Mouse (Mus musculus) midbrain, embryonic 11.5 days (tissue): ENCODE data around the gene Mief1. TPM values are rescaled to one million over a fixed set of nuclear protein-coding genes. Genes with fewer than 3 reads are reported as not detected.

Experiments used
- ATAC-seq: fragments of 200-750 bp; cut with Nextera tagmentation; 2 replicates; pipeline ENCODE4 v1.8.0; 2017; ENCODE audit warnings: moderate TSS enrichment, moderate library complexity; ENCODE audit not compliant: low FRiP score
- DNase-seq: peaks from one replicate; pipeline ENCODE4 v3.0.0; 2015; ENCODE audit warnings: low spot score; ENCODE audit errors: missing footprints
- H3K27ac ChIP-seq: fragments of 300-500 bp; sonication (generic); 2 replicates; pipeline ENCODE4 v1.5.1; 2014; ENCODE audit warnings: low read depth, low read length
- H3K27me3 ChIP-seq: fragments of 300-500 bp; sonication (generic); 2 replicates; pipeline ENCODE4 v1.6.1; 2014; ENCODE audit warnings: mild to moderate bottlenecking, low read length, moderate library complexity, mixed read lengths; ENCODE audit not compliant: control insufficient read depth, insufficient read depth
- H3K36me3 ChIP-seq: fragments of 300-500 bp; sonication (generic); 2 replicates; pipeline ENCODE4 v1.6.1; 2014; ENCODE audit warnings: mild to moderate bottlenecking, low read length, moderate library complexity, mixed read lengths; ENCODE audit not compliant: control insufficient read depth, insufficient read depth
- H3K4me1 ChIP-seq: fragments of 300-500 bp; sonication (generic); 2 replicates; pipeline ENCODE4 v1.6.1; 2014; ENCODE audit warnings: low read length; ENCODE audit not compliant: control insufficient read depth, insufficient read depth
- H3K4me2 ChIP-seq: fragments of 300-500 bp; sonication (generic); 2 replicates; pipeline ENCODE4 v1.6.1; 2014; ENCODE audit warnings: mild to moderate bottlenecking, moderate library complexity
- H3K4me3 ChIP-seq: fragments of 300-500 bp; sonication (generic); 2 replicates; pipeline ENCODE4 v1.5.1; 2014; ENCODE audit warnings: low read depth, low read length
- H3K9ac ChIP-seq: fragments of 300-500 bp; sonication (generic); 2 replicates; pipeline ENCODE4 v1.6.1; 2014; ENCODE audit warnings: low read length
- H3K9me3 ChIP-seq: fragments of 300-500 bp; sonication (generic); 2 replicates; pipeline ENCODE4 v1.6.1; 2016; ENCODE audit warnings: low read length; ENCODE audit not compliant: control insufficient read depth
- WGBS: fragments of 180-500 bp; shearing (Covaris S2); extraction: QIAGEN DNeasy Blood & Tissue Kit; methylation state at CpG from one replicate; pipeline ENCODE4 v1.1.7; 2014; 5-methylcytosine and 5-hydroxymethylcytosine counted together
- polyA plus RNA-seq: library from polyadenylated mRNA; unstranded; fragments of >200 nt; fragmentation: Nextera tagmentation; extraction: Ambion mirVana; gene quantifications from 2 replicates; pipeline ENCODE4 v1.2.1, GENCODE M21; 2014

The Mief1 gene
- polyA plus RNA-seq, 1 experiment from 2014 or later: 40.8 TPM

GRCm38 (mm10) chr15:80257602-80258239 lies 23.9 kb downstream of the Mief1 start:
- 0 out of 2 replicates have a peak overlapping the region, but pooled peaks have one; percentile 30 for H3K27ac ChIP-seq
- H3K4me1 ChIP-seq: peaks cover 18% of the 10 kb centered on the region
- no peak for ATAC-seq
- H3K27me3 ChIP-seq: no peaks in the 10 kb centered on the region
- H3K9ac ChIP-seq: 0 out of 2 replicates have a peak overlapping the region, but pooled peaks have one; percentile 34
- peak; percentile 86 for DNase-seq
- peak overlapping the region; percentile 100 for H3K4me3 ChIP-seq
- peak overlapping the region; percentile 93; the same call in 1 of the 2 replicates for H3K4me2 ChIP-seq
- no peaks in the 10 kb centered on the region for H3K9me3 ChIP-seq
- WGBS: 42% methylated on average over 4 of the region's 4 CpGs
- H3K36me3 ChIP-seq: peaks cover 13% of the 10 kb centered on the region

DNA sequence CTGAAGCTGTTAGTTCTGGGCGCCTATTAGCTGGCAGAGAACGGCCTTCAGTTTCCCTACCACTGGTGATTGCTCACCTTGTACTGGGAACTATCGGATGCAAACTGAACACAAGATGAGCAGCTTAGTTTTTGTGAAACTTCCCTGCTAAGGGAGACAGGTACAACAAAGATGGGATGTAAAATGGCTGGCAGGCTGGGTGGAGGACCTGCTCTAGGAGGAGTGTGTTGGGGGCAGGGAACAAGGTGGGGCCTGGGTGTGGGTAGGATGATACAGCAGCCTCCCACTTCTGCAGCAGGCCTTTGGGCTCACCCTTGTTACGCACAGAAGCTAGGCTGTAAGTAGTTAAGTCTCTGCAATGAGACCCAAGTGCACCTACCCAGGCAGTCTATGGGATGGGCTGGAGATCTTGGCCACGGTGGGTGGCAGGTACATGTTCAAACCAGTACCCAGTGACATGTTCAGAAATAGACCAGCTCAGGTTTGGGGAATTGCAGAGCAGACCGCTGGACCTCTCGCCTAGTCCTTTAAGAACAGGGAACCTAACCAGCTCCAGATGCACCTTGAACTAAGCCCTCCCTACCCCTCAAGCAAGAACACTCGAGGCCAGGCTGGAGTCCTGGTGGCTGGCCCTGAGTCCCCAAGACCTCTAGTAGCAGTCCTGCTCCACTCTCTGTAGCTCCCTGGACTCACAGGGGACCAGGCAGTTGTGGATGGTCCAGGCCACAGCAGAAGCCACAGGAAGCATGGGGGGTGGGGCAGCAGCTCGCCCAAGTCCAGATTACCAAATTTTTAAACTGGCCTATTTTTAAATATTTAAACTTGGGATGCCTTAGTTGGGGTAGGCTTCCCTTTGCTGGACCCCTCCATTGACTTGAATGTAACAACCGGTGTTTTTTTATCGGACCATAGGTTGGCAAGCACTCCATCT lies 24.7 kb downstream of the Mief1 start:
- no peaks in the 10 kb centered on the region for H3K27me3 ChIP-seq
- H3K27ac ChIP-seq: peak overlapping the region; percentile 30
- ATAC-seq (no peak), DNase-seq (peak; percentile 86)
- peaks cover 13% of the 10 kb centered on the region for H3K36me3 ChIP-seq
- H3K4me1 ChIP-seq: peaks cover 22% of the 10 kb centered on the region
- WGBS: 69% methylated on average over 11 of the region's 11 CpGs
- H3K4me3 ChIP-seq: no peak overlapping the region
- 0 out of 2 replicates have a peak overlapping the region, but pooled peaks have one; percentile 1 for H3K9ac ChIP-seq
- H3K4me2 ChIP-seq: no peak overlapping the region
- H3K9me3 ChIP-seq: no peaks in the 10 kb centered on the region

- peaks cover 13% of the 10 kb centered on the region for H3K36me3 ChIP-seq
- no peak for DNase-seq
Observed at GRCm38 (mm10) chr15:80259406-80260045, 25.7 kb downstream of the Mief1 start.

GRCm38 (mm10) chr15:80260677-80261076 lies 26.9 kb downstream of the Mief1 start:
- Histone ChIP-seq H3K36me3 (peaks cover 13% of the 10 kb centered on the region), H3K27me3 (no peaks in the 10 kb centered on the region), H3K4me2 (no peak overlapping the region), H3K9ac (no peak overlapping the region), H3K4me1 (peaks cover 18% of the 10 kb centered on the region), H3K27ac (no peak overlapping the region), H3K4me3 (no peak overlapping the region), H3K9me3 (no peaks in the 10 kb centered on the region)
- peak; percentile 99 for DNase-seq
- 18% methylated on average over 3 of the region's 3 CpGs for WGBS
- no peak for ATAC-seq

More at GRCm38 (mm10) chr15:80259406-80260045, 25.7 kb downstream of the Mief1 start:
- Histone ChIP-seq H3K27ac (no peak overlapping the region), H3K27me3 (no peaks in the 10 kb centered on the region), H3K9ac (no peak overlapping the region), H3K4me1 (peaks cover 18% of the 10 kb centered on the region), H3K4me3 (no peak overlapping the region), H3K9me3 (no peaks in the 10 kb centered on the region), H3K4me2 (no peak overlapping the region)
- WGBS: 83% methylated on average over 8 of the region's 8 CpGs
- ATAC-seq: no peak

GRCm38 (mm10) chr15:80261100-80261499 lies 27.3 kb downstream of the Mief1 start:
- no peak for DNase-seq
- 84% methylated on average over 7 of the region's 7 CpGs for WGBS

GRCm38 (mm10) chr15:80263610-80264575 lies 30.1 kb downstream of the Mief1 start, which contains the start of gene Rps19bp1:
Gene Rps19bp1, minus strand, starts transcription at chr15:80264315.
- peak; percentile 98 for DNase-seq
- Histone ChIP-seq H3K27me3 (no peaks in the 10 kb centered on the region), H3K4me1 (peaks cover 8% of the 10 kb centered on the region; the same call in 1 of the 2 replicates), H3K36me3 (no peaks in the 10 kb centered on the region), H3K9ac (peak within 1 kb of the TSS; percentile 81), H3K4me3 (peak within 1 kb of the TSS; percentile 93), H3K27ac (peak within 1 kb of the TSS; percentile 20; the same call in 1 of the 2 replicates), H3K9me3 (no peaks in the 10 kb centered on the region), H3K4me2 (peak within 1 kb of the TSS; percentile 77)
- ATAC-seq: peak; percentile 91
- WGBS: 2% methylated on average over 60 of the region's 66 CpGs

More at GRCm38 (mm10) chr15:80261100-80261499, 27.3 kb downstream of the Mief1 start:
- no peak overlapping the region for H3K4me3 ChIP-seq
- H3K27ac ChIP-seq: no peak overlapping the region
- H3K4me1 ChIP-seq: peaks cover 18% of the 10 kb centered on the region
- H3K27me3 ChIP-seq: no peaks in the 10 kb centered on the region
- no peak overlapping the region for H3K9ac ChIP-seq
- no peak for ATAC-seq
- H3K9me3 ChIP-seq: no peaks in the 10 kb centered on the region
- H3K4me2 ChIP-seq: no peak overlapping the region
- peaks cover 13% of the 10 kb centered on the region for H3K36me3 ChIP-seq

DNA sequence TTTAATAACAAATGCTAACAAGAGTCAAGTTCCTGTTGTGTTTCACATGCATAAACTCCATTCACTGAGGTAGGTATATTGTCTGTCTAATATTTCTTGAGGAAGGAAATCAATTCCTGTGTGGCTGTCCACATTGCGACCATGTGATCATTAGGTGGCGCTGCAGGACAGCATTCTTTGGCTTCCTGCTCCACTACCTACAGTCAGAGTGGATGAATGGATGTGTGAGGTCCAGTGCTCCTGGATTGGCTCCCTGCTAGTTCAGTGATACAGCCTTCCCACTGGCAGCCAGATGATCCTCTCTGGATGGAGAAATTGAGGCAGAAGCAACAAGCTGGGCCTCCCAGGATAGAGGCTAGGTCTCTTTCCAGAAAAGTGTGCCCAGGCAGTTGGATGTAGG lies 32.5 kb downstream of the Mief1 start:
- Histone ChIP-seq H3K27ac (no peak overlapping the region), H3K4me1 (peaks cover 6% of the 10 kb centered on the region; the same call in 1 of the 2 replicates), H3K4me2 (no peak overlapping the region), H3K27me3 (no peaks in the 10 kb centered on the region), H3K9ac (no peak overlapping the region), H3K4me3 (no peak overlapping the region), H3K36me3 (no peaks in the 10 kb centered on the region), H3K9me3 (no peaks in the 10 kb centered on the region)
- DNase-seq (peak; percentile 97), ATAC-seq (no peak)
- 0% methylated on average over 2 of the region's 2 CpGs for WGBS

DNA sequence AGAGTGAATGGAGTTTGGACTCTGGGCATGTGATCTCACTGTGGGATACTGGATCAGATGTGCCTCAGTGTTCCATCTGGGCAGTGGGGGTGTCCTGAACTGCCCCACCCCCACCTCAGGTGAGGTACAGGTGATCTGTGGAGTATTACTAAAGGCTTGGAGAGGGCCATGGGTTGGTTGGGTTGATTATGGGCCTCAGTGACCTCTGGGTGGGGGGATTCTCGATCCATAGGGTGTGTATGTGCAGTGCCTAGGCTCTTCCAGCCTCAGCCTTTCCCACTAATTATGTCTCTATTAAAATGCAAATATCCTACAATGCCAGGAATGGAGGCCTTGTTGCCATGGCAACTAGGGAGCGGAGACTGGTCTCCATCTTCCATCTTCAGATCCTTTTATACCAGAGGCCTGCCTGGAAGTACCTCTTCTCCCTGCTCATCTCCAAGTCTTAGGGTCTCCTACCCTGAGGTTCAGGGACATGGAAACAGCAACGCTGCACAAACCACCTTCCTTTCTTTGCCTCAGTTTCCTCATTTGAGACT lies 38.1 kb downstream of the Mief1 start:
- no peak for DNase-seq
- WGBS: 70% methylated on average over 3 of the region's 3 CpGs
- Histone ChIP-seq H3K27ac (no peak overlapping the region), H3K4me2 (no peak overlapping the region), H3K36me3 (no peaks in the 10 kb centered on the region), H3K4me3 (no peak overlapping the region), H3K9me3 (no peaks in the 10 kb centered on the region), H3K4me1 (no peaks in the 10 kb centered on the region), H3K27me3 (no peaks in the 10 kb centered on the region), H3K9ac (no peak overlapping the region)
- no peak for ATAC-seq
